Mouse (Mus musculus) bone marrow macrophage, adult 2 months (primary cell): ENCODE measurements around the gene Hist1h2bh. TPM values are rescaled to one million over a fixed set of nuclear protein-coding genes. Genes with fewer than 3 reads are reported as not detected.
"Not testable (repeated sequence)": the region's sequence is repeated elsewhere in the genome, so short reads cannot be mapped to it uniquely, and the experiment has no call there.

ENCODE experiments used
- H3K27ac ChIP-seq: 2 replicates; pipeline ENCODE4 v1.5.1; 2012; ENCODE audit warnings: low read depth, low read length; ENCODE audit not compliant: insufficient read depth
- H3K4me1 ChIP-seq: 2 replicates; pipeline ENCODE4 v1.6.1; 2012; ENCODE audit warnings: low read length; ENCODE audit not compliant: control insufficient read depth, insufficient read depth
- H3K4me3 ChIP-seq: 2 replicates; pipeline ENCODE4 v1.5.1; 2012; ENCODE audit warnings: mild to moderate bottlenecking, low read length, moderate library complexity; ENCODE audit not compliant: insufficient read depth
- CTCF ChIP-seq: IDR thresholded peaks from 2 replicates; pipeline ENCODE4 v1.5.1; 2012; ENCODE audit warnings: low read depth, mild to moderate bottlenecking, low read length, moderate library complexity
- POLR2A ChIP-seq: IDR thresholded peaks from 2 replicates; pipeline ENCODE4 v1.6.1; 2012; ENCODE audit warnings: mild to moderate bottlenecking, low read depth, low read length, borderline replicate concordance
- polyA plus RNA-seq: library from polyadenylated mRNA; stranded (reverse); fragments of >200 nt; gene quantifications from 2 replicates; pipeline ENCODE4 v1.2.4, GENCODE M21; 2012; ENCODE audit not compliant: missing spikeins, insufficient read depth, insufficient read length

Hist1h2bh gene
- 0.71 and 0.97 TPM in 2 replicates for polyA plus RNA-seq

GRCm38 (mm10) chr13:23542999-23543607 is at the start of gene Hist1h2bh:
TSS of gene Hist1h2bh (minus strand) at chr13:23543392.
- Histone ChIP-seq H3K4me1 (peaks cover 11% of the 10 kb centered on the region), H3K27ac (peak within 1 kb of the TSS; percentile 88), H3K4me3 (peak within 1 kb of the TSS; percentile 54)

- H3K4me3 ChIP-seq, result no peak overlapping the region
- no peak overlapping the region for H3K27ac ChIP-seq
- TF ChIP-seq POLR2A, result no peak
- no peak for TF ChIP-seq CTCF
- peaks cover 12% of the 10 kb centered on the region for H3K4me1 ChIP-seq
Measured at GRCm38 (mm10) chr13:23592614-23593013, 49.4 kb upstream of the Hist1h2bh start.

GRCm38 (mm10) chr13:23591886-23592285 is 48.7 kb upstream of the Hist1h2bh start:
- not testable (repeated sequence) for H3K27ac ChIP-seq, H3K4me3 ChIP-seq
- peaks cover 14% of the 10 kb centered on the region for H3K4me1 ChIP-seq

GRCm38 (mm10) chr13:23591206-23591605 is 48.0 kb upstream of the Hist1h2bh start:
- Histone ChIP-seq H3K4me1 (peaks cover 15% of the 10 kb centered on the region), H3K27ac (no peak overlapping the region), H3K4me3 (no peak overlapping the region)
- TF ChIP-seq CTCF (no peak), POLR2A (no peak)

- TF ChIP-seq CTCF, result no peak
- no peak for TF ChIP-seq POLR2A
- H3K27ac ChIP-seq, result peak overlapping the region; percentile 93
- peaks cover 25% of the 10 kb centered on the region for H3K4me1 ChIP-seq
- peak overlapping the region; percentile 59 for H3K4me3 ChIP-seq
Measured at GRCm38 (mm10) chr13:23586940-23587225, 43.7 kb upstream of the Hist1h2bh start.

GRCm38 (mm10) chr13:23586099-23586939 is 43.1 kb upstream of the Hist1h2bh start:
- H3K4me3 ChIP-seq, result peak overlapping the region; percentile 59
- TF ChIP-seq CTCF (no peak), POLR2A (no peak)
- H3K4me1 ChIP-seq, result peaks cover 25% of the 10 kb centered on the region
- peak overlapping the region; percentile 93 for H3K27ac ChIP-seq

- peak; percentile 76; the same call in 1 of the 2 replicates for TF ChIP-seq POLR2A
- Histone ChIP-seq H3K4me3 (peak overlapping the region; percentile 61), H3K27ac (peak overlapping the region; percentile 90), H3K4me1 (peaks cover 27% of the 10 kb centered on the region)
Measured at GRCm38 (mm10) chr13:23585442-23586098, 42.4 kb upstream of the Hist1h2bh start.

GRCm38 (mm10) chr13:23585029-23585441 is 41.8 kb upstream of the Hist1h2bh start:
- Histone ChIP-seq H3K27ac (peak overlapping the region; percentile 90), H3K4me1 (peaks cover 27% of the 10 kb centered on the region), H3K4me3 (peak overlapping the region; percentile 58)
- TF ChIP-seq POLR2A, result no peak
- TF ChIP-seq CTCF, result no peak

GRCm38 (mm10) chr13:23584331-23584730 is 41.1 kb upstream of the Hist1h2bh start:
- Histone ChIP-seq H3K4me3 (peak overlapping the region; percentile 38), H3K4me1 (peaks cover 27% of the 10 kb centered on the region), H3K27ac (peak overlapping the region; percentile 90)
- TF ChIP-seq POLR2A (no peak), CTCF (no peak)

- Histone ChIP-seq H3K4me1 (peaks cover 21% of the 10 kb centered on the region), H3K4me3 (no peak overlapping the region), H3K27ac (peak overlapping the region; percentile 75)
- no peak for TF ChIP-seq CTCF
- no peak for TF ChIP-seq POLR2A
Measured at GRCm38 (mm10) chr13:23583387-23584068, 40.3 kb upstream of the Hist1h2bh start.
